Mouse (Mus musculus) forebrain, postnatal 0 days (tissue): ENCODE measurements around the gene U2af1. TPM values are rescaled to one million over a fixed set of nuclear protein-coding genes. Genes with fewer than 3 reads are reported as not detected.

Experiments
- ATAC-seq: fragments of 200-750 bp; cut with Nextera tagmentation; 2 replicates; pipeline ENCODE4 v1.8.0; 2017; ENCODE audit warnings: mild to moderate bottlenecking, moderate library complexity
- DNase-seq: peaks from one replicate; pipeline ENCODE4 v3.0.0-alpha.2; 2015
- H3K27ac ChIP-seq: fragments of 300-500 bp; sonication (generic); 2 replicates; pipeline ENCODE4 v1.5.1; 2014; ENCODE audit warnings: low read depth, mild to moderate bottlenecking, antibody characterized with exemption, low read length, moderate library complexity, mixed read lengths
- H3K27me3 ChIP-seq: fragments of 300-500 bp; sonication (generic); 2 replicates; pipeline ENCODE4 v1.6.1; 2014; ENCODE audit warnings: mild to moderate bottlenecking, low read length, mixed read lengths; ENCODE audit not compliant: insufficient read depth
- H3K36me3 ChIP-seq: fragments of 300-500 bp; sonication (generic); 2 replicates; pipeline ENCODE4 v1.6.1; 2014; ENCODE audit warnings: mild to moderate bottlenecking, moderate library complexity; ENCODE audit not compliant: insufficient read depth
- H3K4me1 ChIP-seq: fragments of 300-500 bp; sonication (generic); 2 replicates; pipeline ENCODE4 v1.6.1; 2014; ENCODE audit warnings: antibody characterized with exemption; ENCODE audit not compliant: insufficient read depth
- H3K4me2 ChIP-seq: fragments of 300-500 bp; sonication (generic); 2 replicates; pipeline ENCODE4 v1.6.1; 2014; ENCODE audit warnings: low read depth, mild to moderate bottlenecking, moderate library complexity
- H3K4me3 ChIP-seq: fragments of 300-500 bp; sonication (generic); 2 replicates; pipeline ENCODE4 v1.5.1; 2014; ENCODE audit warnings: low read depth, low read length, mixed read lengths
- H3K9ac ChIP-seq: fragments of 300-500 bp; sonication (generic); 2 replicates; pipeline ENCODE4 v1.6.1; 2014; ENCODE audit warnings: mild to moderate bottlenecking
- H3K9me3 ChIP-seq: fragments of 300-500 bp; sonication (generic); 2 replicates; pipeline ENCODE4 v1.6.1; 2016; ENCODE audit warnings: low read length
- CTCF ChIP-seq: sonication (generic); IDR thresholded peaks from 2 replicates; pipeline ENCODE4 v1.5.1; 2016; ENCODE audit warnings: antibody characterized with exemption, control low read depth, low read depth
- WGBS: fragments of 180-500 bp; shearing (Covaris S2); extraction: QIAGEN DNeasy Blood & Tissue Kit; methylation state at CpG from one replicate; pipeline ENCODE4 v1.1.7; 2014; 5-methylcytosine and 5-hydroxymethylcytosine counted together
- polyA plus RNA-seq: library from polyadenylated mRNA; unstranded; fragments of >200 nt; fragmentation: Nextera tagmentation; extraction: Ambion mirVana; gene quantifications from 2 replicates; pipeline ENCODE4 v1.2.1, GENCODE M21; 2015
- total RNA-seq: library from RNA; depleted of rRNA; stranded (reverse); fragments of >200 nt; gene quantifications from 2 replicates; pipeline ENCODE4 v1.2.3, GENCODE M21; 2014; rRNA removed

U2af1 gene
- total and polyA plus RNA-seq, 2 experiments from 2014 or later = 86.4 to 264 TPM

DNA sequence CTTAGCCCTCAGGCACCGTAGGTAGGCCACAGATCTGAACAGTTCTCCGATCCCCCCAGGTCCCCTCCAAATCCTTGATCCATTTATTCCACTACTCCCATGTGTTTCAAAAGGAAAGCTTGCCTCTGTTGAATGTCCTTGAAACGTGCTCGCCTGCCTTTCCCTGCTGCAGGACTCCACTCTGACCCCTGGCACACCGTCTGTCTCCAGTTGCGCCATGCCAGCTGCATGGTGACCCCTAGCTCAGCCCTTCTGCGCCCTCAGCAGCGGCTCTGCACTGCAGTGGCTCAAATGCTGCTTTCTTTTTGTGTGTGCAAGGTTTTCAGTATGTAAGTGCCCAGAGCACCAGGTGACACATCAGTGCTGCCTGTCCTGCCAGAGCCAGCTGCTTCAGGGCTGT, 60.1 kb downstream of the U2af1 start:
- WGBS = 88% methylated on average over 8 of the region's 8 CpGs

DNA sequence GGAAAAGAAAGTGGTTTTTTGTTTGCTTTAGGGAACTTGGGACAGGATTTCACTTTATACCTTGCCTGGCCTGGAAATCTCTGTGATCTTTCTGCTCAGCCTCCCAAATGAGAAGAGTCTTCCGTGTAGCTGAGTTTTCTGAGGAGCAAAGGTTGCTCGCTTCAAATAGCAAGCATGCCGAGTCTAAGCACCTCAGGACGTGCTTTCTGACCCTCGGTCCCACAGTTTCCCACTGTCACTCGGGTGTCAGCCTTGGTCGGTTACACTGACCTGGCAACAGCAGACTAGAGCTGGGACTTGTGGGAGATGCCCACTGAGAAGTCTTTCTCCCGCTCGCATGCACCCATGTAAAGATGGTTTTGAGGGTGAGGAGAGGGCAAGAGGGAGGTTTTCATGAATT, 60.7 kb downstream of the U2af1 start:
- no peak overlapping the region for H3K4me3 ChIP-seq
- no peak for TF ChIP-seq CTCF
- 93% methylated on average over 9 of the region's 9 CpGs for WGBS

More for the DNA sequence above, 60.1 kb downstream of the U2af1 start:
- Histone ChIP-seq H3K9me3 (no peaks in the 10 kb centered on the region), H3K27ac (no peak overlapping the region), H3K4me1 (no peaks in the 10 kb centered on the region), H3K27me3 (no peaks in the 10 kb centered on the region), H3K9ac (no peak overlapping the region), H3K36me3 (peaks cover 53% of the 10 kb centered on the region), H3K4me2 (no peak overlapping the region), H3K4me3 (no peak overlapping the region)
- DNase-seq = no peak
- no peak for TF ChIP-seq CTCF
- no peak for ATAC-seq

More for the DNA sequence above, 60.7 kb downstream of the U2af1 start:
- DNase-seq = no peak
- Histone ChIP-seq H3K4me2 (no peak overlapping the region), H3K27ac (no peak overlapping the region), H3K4me1 (no peaks in the 10 kb centered on the region), H3K36me3 (peaks cover 48% of the 10 kb centered on the region), H3K9me3 (no peaks in the 10 kb centered on the region), H3K27me3 (no peaks in the 10 kb centered on the region), H3K9ac (no peak overlapping the region)
- no peak for ATAC-seq

Other genes with a start within 250 kb of the U2af1 start
- 54.4 and 55.7 TPM in 2 replicates for gene Wdr4, start 138.9 kb downstream of the U2af1 start, total RNA-seq
- gene Wdr4, start 138.9 kb downstream of the U2af1 start, polyA plus RNA-seq = 28.7 and 31.7 TPM in 2 replicates
- gene Ndufv3, start 138.8 kb downstream of the U2af1 start, total RNA-seq = 337 and 459 TPM in 2 replicates
- 500 and 583 TPM in 2 replicates for gene Ndufv3, start 138.8 kb downstream of the U2af1 start, polyA plus RNA-seq
- 26.1 and 30.6 TPM in 2 replicates for gene Pknox1, start 94.2 kb downstream of the U2af1 start, total RNA-seq
- 16.7 and 18.5 TPM in 2 replicates for gene Pknox1, start 94.2 kb downstream of the U2af1 start, polyA plus RNA-seq
- gene Cbs, start 21.7 kb downstream of the U2af1 start, total RNA-seq = 18.6 and 20.2 TPM in 2 replicates
- gene Cbs, start 21.7 kb downstream of the U2af1 start, polyA plus RNA-seq = 16.3 and 22.3 TPM in 2 replicates
- not detected in 2 replicates for gene Cryaa, start 18.9 kb upstream of the U2af1 start, total RNA-seq
- 0.28 TPM in 1 of 2 replicates, not detected in the other for gene Cryaa, start 18.9 kb upstream of the U2af1 start, polyA plus RNA-seq
- 34.6 and 42.2 TPM in 2 replicates for gene Sik1, start 196.9 kb upstream of the U2af1 start, total RNA-seq
- 18.6 and 19.4 TPM in 2 replicates for gene Sik1, start 196.9 kb upstream of the U2af1 start, polyA plus RNA-seq